Mouse (Mus musculus): ENCODE data around the gene Ptma.

GRCm38 (mm10) chr1:86499903-86500302, 26.6 kb upstream of the Ptma start:
- 0 out of 2 replicates have a peak, but pooled peaks have one; percentile 24 for TF ChIP-seq EP300 (IDR thresholded peaks at IDR 0.05)
- TF ChIP-seq CTCF (IDR thresholded peaks at IDR 0.05) = peak; percentile 90

All from lung, postnatal 0 days (tissue).